Mouse (Mus musculus) myocyte (in vitro differentiated cells): ENCODE results near the gene Palm. TPM values are rescaled to one million over a fixed set of nuclear protein-coding genes. Genes with fewer than 3 reads are reported as not detected.

Experiments
- H3K27me3 ChIP-seq: one replicate; pipeline ENCODE4 v1.6.1; 2011; ENCODE audit not compliant: control insufficient read depth, insufficient read depth, insufficient read length
- H3K36me3 ChIP-seq: one replicate; pipeline ENCODE4 v1.6.1; 2011; ENCODE audit not compliant: control insufficient read depth, insufficient read depth
- H3K4me2 ChIP-seq: one replicate; pipeline ENCODE4 v1.6.1; 2011; ENCODE audit warnings: low read depth, control low read depth
- H3K4me3 ChIP-seq: one replicate; pipeline ENCODE4 v1.5.1; 2011; ENCODE audit warnings: mild to moderate bottlenecking, control low read depth, moderate library complexity
- H3K79me2 ChIP-seq: one replicate; pipeline ENCODE4 v1.6.1; 2011; ENCODE audit not compliant: control insufficient read depth, insufficient read depth
- H3ac ChIP-seq: one replicate; pipeline ENCODE4 v1.6.1; 2011; ENCODE audit not compliant: control insufficient read depth, insufficient read length
- CEBPB ChIP-seq: IDR thresholded peaks from 2 replicates; pipeline ENCODE4 v1.6.1; 2011; ENCODE audit warnings: mild to moderate bottlenecking, moderate library complexity; ENCODE audit not compliant: poor library complexity, insufficient read depth, severe bottlenecking
- E2F4 ChIP-seq: IDR thresholded peaks from one replicate; pipeline ENCODE4 v1.6.1; 2011; ENCODE audit warnings: mild to moderate bottlenecking, control low read depth, moderate library complexity; ENCODE audit not compliant: insufficient read depth
- MAX ChIP-seq: IDR thresholded peaks from one replicate; pipeline ENCODE4 v1.6.1; 2011; ENCODE audit warnings: low read depth, mild to moderate bottlenecking, control low read depth
- MYOD1 ChIP-seq, 3 experiments: IDR thresholded peaks; one replicate each; pipeline ENCODE4 v1.6.1; 2011; ENCODE audit warnings: control low read depth in 2 of 3, low read depth in 2 of 3, mild to moderate bottlenecking in 2 of 3, moderate library complexity in 1 of 3; ENCODE audit not compliant: insufficient read length in 2 of 3, control insufficient read depth in 1 of 3
- MYOG ChIP-seq, 3 experiments: IDR thresholded peaks; one replicate each; pipeline ENCODE4 v1.6.1; 2011; ENCODE audit warnings: control low read depth in 2 of 3, low read depth in 2 of 3, mild to moderate bottlenecking in 2 of 3; ENCODE audit not compliant: insufficient read length in 2 of 3, control insufficient read depth in 1 of 3, insufficient read depth in 1 of 3
- POLR2A ChIP-seq: IDR thresholded peaks from one replicate; pipeline ENCODE4 v1.6.1; 2011; ENCODE audit warnings: low read depth, mild to moderate bottlenecking, control low read depth, moderate library complexity; ENCODE audit not compliant: insufficient read length
- POLR2AphosphoS2 ChIP-seq: IDR thresholded peaks from one replicate; pipeline ENCODE4 v1.6.1; 2011; ENCODE audit warnings: low read depth, control low read depth; ENCODE audit not compliant: insufficient read length
- REST ChIP-seq: IDR thresholded peaks from one replicate; pipeline ENCODE4 v1.6.1; 2011; ENCODE audit warnings: mild to moderate bottlenecking, control low read depth, moderate library complexity; ENCODE audit not compliant: insufficient read depth, insufficient read length
- SRF ChIP-seq: IDR thresholded peaks from one replicate; pipeline ENCODE4 v1.6.1; 2011; ENCODE audit warnings: low read depth; ENCODE audit not compliant: control insufficient read depth, insufficient read length
- TCF12 ChIP-seq: IDR thresholded peaks from one replicate; pipeline ENCODE4 v1.6.1; 2011; ENCODE audit warnings: mild to moderate bottlenecking, control low read depth; ENCODE audit not compliant: poor library complexity, insufficient read depth, severe bottlenecking
- TCF3 ChIP-seq: IDR thresholded peaks from one replicate; pipeline ENCODE4 v1.6.1; 2011; ENCODE audit warnings: low read depth, control low read depth; ENCODE audit not compliant: insufficient read length
- USF1 ChIP-seq: IDR thresholded peaks from one replicate; pipeline ENCODE4 v1.6.1; 2011; ENCODE audit warnings: low read depth, mild to moderate bottlenecking, control low read depth, moderate library complexity
- polyA plus RNA-seq: library from polyadenylated mRNA; unstranded; fragments of >200 nt; fragmentation: generic; extraction: Trizol; gene quantifications from one replicate; pipeline ENCODE4 v1.2.1, GENCODE M21; 2012; ENCODE audit warnings: missing spikeins

The Palm gene
- polyA plus RNA-seq, 1 experiment: 70.0 TPM

GRCm38 (mm10) chr10:79840644-79841551 lies 47.5 kb downstream of the Palm start:
- Histone ChIP-seq H3K79me2 (no peaks in the 10 kb centered on the region), H3K36me3 (no peaks in the 10 kb centered on the region), H3ac (no peak overlapping the region), H3K4me2 (peak overlapping the region; percentile 92), H3K4me3 (peak overlapping the region; percentile 29), H3K27me3 (no peaks in the 10 kb centered on the region)
- no peak for TF ChIP-seq USF1
- no peak for TF ChIP-seq TCF12
- no peak for TF ChIP-seq TCF3
- TF ChIP-seq POLR2AphosphoS2: peak; percentile 53
- no peak for TF ChIP-seq MAX
- TF ChIP-seq POLR2A: peak; percentile 57
- TF ChIP-seq MYOD1 (IDR thresholded peaks at IDR 0.05; ENCODE audit: control insufficient read depth in 1 of 3, insufficient read length in 2 of 3, low read depth in 2 of 3): peak in 1 of 3 experiments; percentile 25
- TF ChIP-seq E2F4: no peak
- no peak for TF ChIP-seq CEBPB
- no peak for TF ChIP-seq REST
- no peak for TF ChIP-seq SRF
- TF ChIP-seq MYOG (IDR thresholded peaks at IDR 0.05; ENCODE audit: control insufficient read depth in 1 of 3, insufficient read depth in 1 of 3, insufficient read length in 2 of 3, low read depth in 2 of 3): no peak

GRCm38 (mm10) chr10:79842322-79842721 lies 49.0 kb downstream of the Palm start:
- Histone ChIP-seq H3K36me3 (no peaks in the 10 kb centered on the region), H3K4me3 (peak overlapping the region; percentile 29), H3K79me2 (no peaks in the 10 kb centered on the region), H3K4me2 (peak overlapping the region; percentile 92), H3K27me3 (no peaks in the 10 kb centered on the region), H3ac (no peak overlapping the region)
- TF ChIP-seq E2F4 (no peak), SRF (no peak), MYOD1 (IDR thresholded peaks at IDR 0.05; ENCODE audit: control insufficient read depth in 1 of 3, insufficient read length in 2 of 3, low read depth in 2 of 3) (peak in 1 of 3 experiments; percentile 20), MYOG (IDR thresholded peaks at IDR 0.05; ENCODE audit: control insufficient read depth in 1 of 3, insufficient read depth in 1 of 3, insufficient read length in 2 of 3, low read depth in 2 of 3) (peak in 1 of 3 experiments; percentile 44), POLR2A (peak; percentile 20), POLR2AphosphoS2 (peak; percentile 22)

GRCm38 (mm10) chr10:79843476-79843875 lies 50.1 kb downstream of the Palm start:
- TF ChIP-seq TCF12 (no peak), MAX (no peak), MYOG (IDR thresholded peaks at IDR 0.05; ENCODE audit: control insufficient read depth in 1 of 3, insufficient read depth in 1 of 3, insufficient read length in 2 of 3, low read depth in 2 of 3) (no peak), REST (no peak), MYOD1 (IDR thresholded peaks at IDR 0.05; ENCODE audit: control insufficient read depth in 1 of 3, insufficient read length in 2 of 3, low read depth in 2 of 3) (no peak), E2F4 (no peak), POLR2AphosphoS2 (no peak)
- Histone ChIP-seq H3K4me2 (no peak overlapping the region), H3K4me3 (no peak overlapping the region), H3K79me2 (no peaks in the 10 kb centered on the region), H3K36me3 (no peaks in the 10 kb centered on the region), H3K27me3 (no peaks in the 10 kb centered on the region), H3ac (no peak overlapping the region)

- TF ChIP-seq USF1 (no peak), SRF (no peak), MYOG (IDR thresholded peaks at IDR 0.05; ENCODE audit: control insufficient read depth in 1 of 3, insufficient read depth in 1 of 3, insufficient read length in 2 of 3, low read depth in 2 of 3) (no peak), TCF12 (no peak), TCF3 (no peak)
These were observed 53.2 kb downstream of the Palm start for GRCm38 (mm10) chr10:79846553-79846952.

More at GRCm38 (mm10) chr10:79846553-79846952, 53.2 kb downstream of the Palm start:
- no peaks in the 10 kb centered on the region for H3K27me3 ChIP-seq
- H3K36me3 ChIP-seq: no peaks in the 10 kb centered on the region
- H3K4me2 ChIP-seq: no peak overlapping the region
- H3K4me3 ChIP-seq: no peak overlapping the region
- no peak overlapping the region for H3ac ChIP-seq
- H3K79me2 ChIP-seq: no peaks in the 10 kb centered on the region
